Mouse (Mus musculus) liver, adult 2 months (tissue): ENCODE measurements at regions not wholly inside any gene's neighbourhood (a gene's known extent, or its start where the extent isn't known, plus 50 kb on each side); places are given as distances from the start of the nearest gene placed in this dataset.

Experiments
- DNase-seq: peaks from one replicate; pipeline ENCODE4 v3.0.0-alpha.2; 2011; ENCODE audit warnings: low read depth, low spot score; ENCODE audit errors: extremely low read depth
- H3K27ac ChIP-seq: fragments of 200-500 bp; replicated peaks from 2 replicates; pipeline ENCODE4 v1.5.1; 2012; ENCODE audit warnings: low read depth, mild to moderate bottlenecking, control low read depth, inconsistent platforms, low read length; ENCODE audit not compliant: insufficient read depth
- H3K27me3 ChIP-seq: fragments of 200-500 bp; 2 replicates; pipeline ENCODE4 v1.6.1; 2012; ENCODE audit warnings: mild to moderate bottlenecking, moderate library complexity, low read length, inconsistent platforms; ENCODE audit not compliant: control insufficient read depth, insufficient read depth
- H3K36me3 ChIP-seq: fragments of 200-500 bp; 2 replicates; pipeline ENCODE4 v1.6.1; 2012; ENCODE audit warnings: low read length, inconsistent platforms; ENCODE audit not compliant: control insufficient read depth, insufficient read depth
- H3K4me1 ChIP-seq: fragments of 200-500 bp; 2 replicates; pipeline ENCODE4 v1.6.1; 2011; ENCODE audit warnings: low read length; ENCODE audit not compliant: control insufficient read depth, insufficient read depth
- H3K4me3 ChIP-seq: fragments of 200-500 bp; 2 replicates; pipeline ENCODE4 v1.5.1; 2011; ENCODE audit warnings: low read depth, mild to moderate bottlenecking, control low read depth, low read length, moderate library complexity; ENCODE audit not compliant: insufficient read depth
- H3K79me2 ChIP-seq: fragments of 200-500 bp; 2 replicates; pipeline ENCODE4 v1.6.1; 2012; ENCODE audit warnings: inconsistent platforms, mild to moderate bottlenecking, low read length, moderate library complexity; ENCODE audit not compliant: control insufficient read depth, insufficient read depth
- H3K9ac ChIP-seq: fragments of 200-500 bp; 2 replicates; pipeline ENCODE4 v1.6.1; 2012; ENCODE audit warnings: low read depth, mild to moderate bottlenecking, control low read depth, inconsistent platforms, low read length
- CTCF ChIP-seq: fragments of 200-500 bp; IDR thresholded peaks from 2 replicates; pipeline ENCODE4 v1.5.1; 2011; ENCODE audit warnings: low read depth, low read length, control low read depth
- POLR2A ChIP-seq: fragments of 200-500 bp; IDR thresholded peaks from 2 replicates; pipeline ENCODE4 v1.6.1; 2011; ENCODE audit warnings: low read length, control low read depth; ENCODE audit not compliant: insufficient read depth; ENCODE audit errors: extremely low read depth
- WGBS: fragments of 180-500 bp; shearing (Covaris S2); methylation state at CpG from one replicate; pipeline ENCODE4 v1.1.7; 2018; 5-methylcytosine and 5-hydroxymethylcytosine counted together

GRCm38 (mm10) chr10:125832134-125832533 lies 133.8 kb upstream of the Lrig3 start:
- WGBS: 75% methylated on average over 5 of the region's 5 CpGs
- Histone ChIP-seq H3K27ac (no peak overlapping the region), H3K4me1 (no peaks in the 10 kb centered on the region), H3K4me3 (no peak overlapping the region), H3K36me3 (no peaks in the 10 kb centered on the region), H3K79me2 (no peaks in the 10 kb centered on the region), H3K9ac (no peak overlapping the region), H3K27me3 (no peaks in the 10 kb centered on the region)
- DNase-seq: no peak
- TF ChIP-seq CTCF: no peak
- no peak for TF ChIP-seq POLR2A

DNA sequence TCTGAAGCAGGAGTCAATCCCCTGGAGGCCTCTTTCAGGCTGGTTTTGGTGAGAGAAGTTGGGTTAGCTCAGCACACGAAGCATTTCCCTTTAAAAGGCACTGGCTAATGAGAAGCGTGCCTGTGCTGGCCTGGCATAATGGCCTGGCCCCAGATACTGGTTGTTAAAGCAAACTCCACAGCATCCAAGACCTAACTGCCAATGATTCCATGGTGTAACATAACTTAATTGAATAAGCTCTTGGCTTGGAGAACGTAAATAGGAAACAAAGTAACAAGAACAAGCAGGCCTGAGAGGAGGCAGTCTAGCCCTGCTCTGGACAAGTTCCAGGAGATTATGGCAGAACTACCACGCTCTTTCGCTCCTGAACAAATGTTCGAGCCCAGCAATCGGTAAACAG lies 133.2 kb upstream of the Lrig3 start:
- 71% methylated on average over 7 of the region's 7 CpGs for whole genome bisulfite sequencing
- no peak overlapping the region for H3K27ac ChIP-seq
- H3K27me3 ChIP-seq: no peaks in the 10 kb centered on the region
- no peaks in the 10 kb centered on the region for H3K79me2 ChIP-seq
- no peak overlapping the region for H3K9ac ChIP-seq
- DNase-seq: no peak
- H3K36me3 ChIP-seq: no peaks in the 10 kb centered on the region
- TF ChIP-seq POLR2A (no peak), CTCF (no peak)
- H3K4me1 ChIP-seq: no peaks in the 10 kb centered on the region
- H3K4me3 ChIP-seq: no peak overlapping the region

DNA sequence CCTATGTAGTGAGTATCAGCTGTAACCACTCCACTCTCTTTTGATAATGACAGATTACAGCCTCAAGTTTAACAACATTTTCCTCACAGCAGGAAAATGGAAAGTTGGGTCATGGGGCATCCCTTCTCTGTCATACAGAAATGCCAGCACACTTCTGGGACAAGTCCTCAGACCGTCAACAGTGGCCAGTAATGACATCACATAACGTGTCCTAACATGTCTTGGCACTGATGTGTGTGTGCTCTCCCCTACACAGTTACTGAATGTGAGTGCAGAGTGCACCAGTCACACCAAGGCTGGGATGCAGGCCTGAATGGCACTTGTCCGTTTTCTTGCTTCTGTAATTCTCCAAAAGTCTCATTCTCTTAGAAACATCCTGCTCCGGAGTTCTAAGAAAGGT lies 132.0 kb upstream of the Lrig3 start:
- Histone ChIP-seq H3K36me3 (no peaks in the 10 kb centered on the region), H3K4me3 (no peak overlapping the region), H3K79me2 (no peaks in the 10 kb centered on the region), H3K27me3 (no peaks in the 10 kb centered on the region), H3K9ac (no peak overlapping the region), H3K4me1 (no peaks in the 10 kb centered on the region), H3K27ac (no peak overlapping the region)
- WGBS: 47% methylated on average over 4 of the region's 4 CpGs
- DNase-seq: no peak
- no peak for TF ChIP-seq POLR2A
- no peak for TF ChIP-seq CTCF

- H3K4me3 ChIP-seq: no peak overlapping the region
- no peak for DNase-seq
- WGBS: 75% methylated on average over 11 of the region's 11 CpGs
- H3K27me3 ChIP-seq: no peaks in the 10 kb centered on the region
- TF ChIP-seq POLR2A (no peak), CTCF (no peak)
- H3K4me1 ChIP-seq: no peaks in the 10 kb centered on the region
- no peak overlapping the region for H3K9ac ChIP-seq
- H3K36me3 ChIP-seq: no peaks in the 10 kb centered on the region
- H3K79me2 ChIP-seq: no peaks in the 10 kb centered on the region
- H3K27ac ChIP-seq: no peak overlapping the region
Observed at GRCm38 (mm10) chr10:125838982-125839381, 127.0 kb upstream of the Lrig3 start.

GRCm38 (mm10) chr10:125839621-125840141 lies 126.3 kb upstream of the Lrig3 start:
- no peaks in the 10 kb centered on the region for H3K36me3 ChIP-seq
- no peak overlapping the region for H3K9ac ChIP-seq
- TF ChIP-seq POLR2A (no peak), CTCF (no peak)
- no peaks in the 10 kb centered on the region for H3K4me1 ChIP-seq
- WGBS: 73% methylated on average over 5 of the region's 5 CpGs
- no peaks in the 10 kb centered on the region for H3K79me2 ChIP-seq
- H3K27me3 ChIP-seq: no peaks in the 10 kb centered on the region
- no peak overlapping the region for H3K27ac ChIP-seq
- H3K4me3 ChIP-seq: no peak overlapping the region
- no peak for DNase-seq

GRCm38 (mm10) chr10:125840388-125840787 lies 125.6 kb upstream of the Lrig3 start:
- no peaks in the 10 kb centered on the region for H3K4me1 ChIP-seq
- DNase-seq: no peak
- H3K27me3 ChIP-seq: no peaks in the 10 kb centered on the region
- no peak overlapping the region for H3K27ac ChIP-seq
- H3K4me3 ChIP-seq: no peak overlapping the region
- H3K9ac ChIP-seq: no peak overlapping the region
- H3K79me2 ChIP-seq: no peaks in the 10 kb centered on the region
- no peaks in the 10 kb centered on the region for H3K36me3 ChIP-seq
- TF ChIP-seq POLR2A: no peak
- WGBS: 97% methylated on average over 1 of the region's 1 CpGs

DNA sequence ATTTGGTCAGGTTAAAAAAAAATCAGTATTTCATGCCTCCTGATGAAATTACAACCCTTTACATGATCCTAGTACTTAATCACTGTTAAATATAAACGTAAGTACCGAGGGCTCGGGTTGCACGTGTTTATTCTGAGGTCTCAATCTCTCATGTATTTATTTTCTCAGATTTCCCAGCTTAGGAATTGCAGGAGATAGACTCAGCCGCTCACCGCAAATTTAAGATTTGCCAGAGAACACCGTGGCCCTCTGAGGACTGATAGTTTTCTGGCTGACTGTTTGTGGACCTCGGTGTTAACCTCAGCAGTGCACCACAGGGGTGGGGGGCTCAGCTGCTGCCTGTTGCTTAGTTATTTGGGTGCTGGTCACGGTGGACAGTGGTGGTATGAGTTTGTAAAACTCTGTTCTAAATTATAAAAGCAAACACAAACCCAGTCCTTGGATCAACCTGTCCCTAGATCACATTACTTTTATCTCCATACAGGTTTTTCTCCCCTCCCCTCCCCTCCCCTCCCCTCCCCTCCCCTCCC lies 121.6 kb upstream of the Lrig3 start:
- WGBS: 43% methylated on average over 9 of the region's 9 CpGs
- H3K9ac ChIP-seq: no peak overlapping the region
- no peak for TF ChIP-seq CTCF
- TF ChIP-seq POLR2A: no peak
- no peaks in the 10 kb centered on the region for H3K36me3 ChIP-seq
- H3K4me1 ChIP-seq: no peaks in the 10 kb centered on the region
- H3K27me3 ChIP-seq: no peaks in the 10 kb centered on the region
- H3K27ac ChIP-seq: no peak overlapping the region
- H3K79me2 ChIP-seq: no peaks in the 10 kb centered on the region
- DNase-seq: no peak
- no peak overlapping the region for H3K4me3 ChIP-seq
